Mouse (Mus musculus): ENCODE results near the gene Ppp1r9a. TPM values are rescaled to one million over a fixed set of nuclear protein-coding genes. Genes with fewer than 3 reads are reported as not detected.
A peak's percentile ranks its signal among the peaks of the same experiment; 100 is the strongest.

Ppp1r9a gene
- polyA plus RNA-seq, 1 experiment from 2014 or later = 18.7 TPM

- no peak for DNase-seq (ENCODE audit: extremely low spot score, low spot score)
- no peaks in the 10 kb centered on the region for H3K36me3 ChIP-seq (replicated peaks)
- 64% methylated on average over 2 of the region's 2 CpGs for WGBS
- H3K27me3 ChIP-seq (ENCODE audit: poor library complexity, severe bottlenecking) = no peaks in the 10 kb centered on the region
- peaks cover 57% of the 10 kb centered on the region for H3K4me1 ChIP-seq
- no peak overlapping the region for H3K4me3 ChIP-seq
- H3K9me3 ChIP-seq = no peaks in the 10 kb centered on the region
- 0 out of 2 replicates have a peak overlapping the region, but pooled peaks have one; percentile 35 for H3K27ac ChIP-seq
Measured at GRCm38 (mm10) chr6:5015173-5015572, 112.5 kb downstream of the Ppp1r9a start.

- 80% methylated on average over 6 of the region's 6 CpGs for WGBS
- no peaks in the 10 kb centered on the region for H3K9me3 ChIP-seq
Measured at GRCm38 (mm10) chr6:5017945-5018511, 115.3 kb downstream of the Ppp1r9a start.

GRCm38 (mm10) chr6:5019208-5019607 lies 116.5 kb downstream of the Ppp1r9a start:
- Histone ChIP-seq H3K4me3 (no peak overlapping the region), H3K36me3 (replicated peaks) (0 out of 2 replicates have a peak, but pooled peaks cover 2% of the 10 kb centered on the region), H3K27ac (peak overlapping the region; percentile 53), H3K27me3 (ENCODE audit: poor library complexity, severe bottlenecking) (no peaks in the 10 kb centered on the region), H3K9me3 (no peaks in the 10 kb centered on the region), H3K4me1 (peaks cover 19% of the 10 kb centered on the region)
- no peak for DNase-seq (ENCODE audit: extremely low spot score, low spot score)
- 43% methylated on average over 5 of the region's 5 CpGs for WGBS

More at GRCm38 (mm10) chr6:5017945-5018511, 115.3 kb downstream of the Ppp1r9a start:
- Histone ChIP-seq H3K4me3 (no peak overlapping the region), H3K27me3 (ENCODE audit: poor library complexity, severe bottlenecking) (no peaks in the 10 kb centered on the region), H3K27ac (0 out of 2 replicates have a peak overlapping the region, but pooled peaks have one; percentile 35), H3K4me1 (peaks cover 28% of the 10 kb centered on the region), H3K36me3 (replicated peaks) (0 out of 2 replicates have a peak, but pooled peaks cover 2% of the 10 kb centered on the region)
- no peak for DNase-seq (ENCODE audit: extremely low spot score, low spot score)

GRCm38 (mm10) chr6:5019969-5020368 lies 117.3 kb downstream of the Ppp1r9a start:
- Histone ChIP-seq H3K4me1 (peaks cover 16% of the 10 kb centered on the region), H3K27ac (no peak overlapping the region), H3K36me3 (replicated peaks) (0 out of 2 replicates have a peak, but pooled peaks cover 2% of the 10 kb centered on the region), H3K4me3 (no peak overlapping the region), H3K27me3 (ENCODE audit: poor library complexity, severe bottlenecking) (no peaks in the 10 kb centered on the region), H3K9me3 (no peaks in the 10 kb centered on the region)
- WGBS = 77% methylated on average over 2 of the region's 2 CpGs
- DNase-seq (ENCODE audit: extremely low spot score, low spot score) = no peak

GRCm38 (mm10) chr6:5020510-5020909 lies 117.8 kb downstream of the Ppp1r9a start:
- H3K27me3 ChIP-seq (ENCODE audit: poor library complexity, severe bottlenecking) = no peaks in the 10 kb centered on the region
- no peak overlapping the region for H3K27ac ChIP-seq
- peaks cover 17% of the 10 kb centered on the region for H3K4me1 ChIP-seq
- no peaks in the 10 kb centered on the region for H3K9me3 ChIP-seq
- WGBS = 94% methylated on average over 1 of the region's 1 CpGs
- no peak overlapping the region for H3K4me3 ChIP-seq
- DNase-seq (ENCODE audit: extremely low spot score, low spot score) = no peak
- 0 out of 2 replicates have a peak, but pooled peaks cover 2% of the 10 kb centered on the region for H3K36me3 ChIP-seq (replicated peaks)

- Histone ChIP-seq H3K27ac (no peak overlapping the region), H3K4me3 (no peak overlapping the region), H3K27me3 (ENCODE audit: poor library complexity, severe bottlenecking) (no peaks in the 10 kb centered on the region), H3K36me3 (replicated peaks) (0 out of 2 replicates have a peak, but pooled peaks cover 2% of the 10 kb centered on the region), H3K4me1 (peaks cover 33% of the 10 kb centered on the region), H3K9me3 (no peaks in the 10 kb centered on the region)
- DNase-seq (ENCODE audit: extremely low spot score, low spot score) = no peak
- 91% methylated on average over 5 of the region's 5 CpGs for WGBS
Measured at GRCm38 (mm10) chr6:5022677-5023076, 120.0 kb downstream of the Ppp1r9a start.

- no peak overlapping the region for H3K4me3 ChIP-seq
- peaks cover 41% of the 10 kb centered on the region for H3K4me1 ChIP-seq
- H3K27ac ChIP-seq = no peak overlapping the region
- H3K9me3 ChIP-seq = no peaks in the 10 kb centered on the region
- 84% methylated on average over 7 of the region's 7 CpGs for WGBS
- DNase-seq (ENCODE audit: extremely low spot score, low spot score) = no peak
- no peaks in the 10 kb centered on the region for H3K27me3 ChIP-seq (ENCODE audit: poor library complexity, severe bottlenecking)
- H3K36me3 ChIP-seq (replicated peaks) = 0 out of 2 replicates have a peak, but pooled peaks cover 2% of the 10 kb centered on the region
Measured at GRCm38 (mm10) chr6:5024893-5025292, 122.2 kb downstream of the Ppp1r9a start.

- Histone ChIP-seq H3K27me3 (ENCODE audit: poor library complexity, severe bottlenecking) (no peaks in the 10 kb centered on the region), H3K36me3 (replicated peaks) (0 out of 2 replicates have a peak, but pooled peaks cover 2% of the 10 kb centered on the region), H3K27ac (peak overlapping the region; percentile 61; the same call in 1 of the 2 replicates), H3K4me3 (no peak overlapping the region), H3K4me1 (peaks cover 44% of the 10 kb centered on the region), H3K9me3 (no peaks in the 10 kb centered on the region)
- no peak for DNase-seq (ENCODE audit: extremely low spot score, low spot score)
- 48% methylated on average over 3 of the region's 3 CpGs for WGBS
Measured at GRCm38 (mm10) chr6:5026772-5027171, 124.1 kb downstream of the Ppp1r9a start.

DNA sequence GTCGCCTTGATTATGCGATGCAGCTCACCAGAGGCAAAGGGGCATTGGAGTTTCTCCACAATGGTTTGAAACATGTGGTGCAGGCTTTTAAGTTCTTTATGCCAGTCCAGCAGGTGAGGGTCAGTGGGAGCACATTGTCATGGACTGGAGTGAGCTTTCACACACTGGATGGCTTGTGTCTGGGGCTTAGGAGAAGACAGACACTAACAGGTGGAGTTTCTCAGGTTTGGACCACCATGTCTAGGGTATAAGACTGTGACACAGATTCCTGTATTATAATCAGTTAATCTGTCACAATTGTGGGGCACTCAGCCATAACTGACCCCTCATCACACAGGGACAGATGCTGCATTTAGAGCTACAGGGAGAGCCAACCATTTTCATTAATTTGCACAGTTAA lies 124.5 kb downstream of the Ppp1r9a start:
- H3K4me3 ChIP-seq = no peak overlapping the region
- H3K4me1 ChIP-seq = peaks cover 44% of the 10 kb centered on the region
- no peak for DNase-seq (ENCODE audit: extremely low spot score, low spot score)
- 44% methylated on average over 2 of the region's 2 CpGs for WGBS
- H3K36me3 ChIP-seq (replicated peaks) = 0 out of 2 replicates have a peak, but pooled peaks cover 2% of the 10 kb centered on the region
- no peaks in the 10 kb centered on the region for H3K9me3 ChIP-seq
- H3K27me3 ChIP-seq (ENCODE audit: poor library complexity, severe bottlenecking) = no peaks in the 10 kb centered on the region
- peak overlapping the region; percentile 61; the same call in 1 of the 2 replicates for H3K27ac ChIP-seq

GRCm38 (mm10) chr6:5027801-5028200 lies 125.1 kb downstream of the Ppp1r9a start:
- DNase-seq (ENCODE audit: extremely low spot score, low spot score) = no peak
- Histone ChIP-seq H3K27me3 (ENCODE audit: poor library complexity, severe bottlenecking) (no peaks in the 10 kb centered on the region), H3K4me1 (peaks cover 44% of the 10 kb centered on the region), H3K36me3 (replicated peaks) (no peaks in the 10 kb centered on the region), H3K9me3 (no peaks in the 10 kb centered on the region), H3K4me3 (no peak overlapping the region), H3K27ac (0 out of 2 replicates have a peak overlapping the region, but pooled peaks have one; percentile 44)
- 61% methylated on average over 5 of the region's 5 CpGs for WGBS

GRCm38 (mm10) chr6:5029205-5029927 lies 126.6 kb downstream of the Ppp1r9a start:
- no peak overlapping the region for H3K4me3 ChIP-seq
- no peaks in the 10 kb centered on the region for H3K27me3 ChIP-seq (ENCODE audit: poor library complexity, severe bottlenecking)
- H3K4me1 ChIP-seq = peaks cover 44% of the 10 kb centered on the region
- no peaks in the 10 kb centered on the region for H3K36me3 ChIP-seq (replicated peaks)
- 75% methylated on average over 13 of the region's 13 CpGs for WGBS
- DNase-seq (ENCODE audit: extremely low spot score, low spot score) = no peak
- no peaks in the 10 kb centered on the region for H3K9me3 ChIP-seq
- 0 out of 2 replicates have a peak overlapping the region, but pooled peaks have one; percentile 60 for H3K27ac ChIP-seq

DNA sequence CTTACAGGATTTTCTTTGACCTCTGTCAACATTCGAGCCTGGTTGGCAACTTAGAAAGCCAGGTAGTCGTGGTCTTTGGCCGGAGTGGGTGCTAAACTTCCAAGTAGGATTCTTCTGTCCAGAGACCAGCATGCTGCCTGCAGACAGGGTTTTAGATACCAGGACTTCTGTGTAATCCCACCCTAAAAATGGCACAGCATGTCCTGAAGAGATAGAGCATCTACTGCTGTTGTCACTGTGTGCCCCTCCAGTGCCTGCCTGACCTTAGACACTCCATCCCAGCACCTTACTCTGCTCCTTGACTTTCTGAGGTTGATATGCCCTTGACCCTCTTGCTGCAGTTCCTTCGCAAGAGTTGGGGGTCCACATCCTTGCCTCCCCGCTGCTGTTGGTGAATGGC lies 127.2 kb downstream of the Ppp1r9a start:
- 93% methylated on average over 5 of the region's 5 CpGs for WGBS
- H3K4me3 ChIP-seq = no peak overlapping the region
- peaks cover 43% of the 10 kb centered on the region for H3K4me1 ChIP-seq
- no peaks in the 10 kb centered on the region for H3K36me3 ChIP-seq (replicated peaks)
- no peak for DNase-seq (ENCODE audit: extremely low spot score, low spot score)
- H3K27ac ChIP-seq = peak overlapping the region; percentile 48; the same call in 1 of the 2 replicates
- H3K9me3 ChIP-seq = no peaks in the 10 kb centered on the region
- H3K27me3 ChIP-seq (ENCODE audit: poor library complexity, severe bottlenecking) = no peaks in the 10 kb centered on the region
